Mouse (Mus musculus) erythroblast, embryonic 14.5 days (primary cell): ENCODE results near the gene Ttc7.

ENCODE experiments used
- GATA1 ChIP-seq: IDR thresholded peaks from 2 replicates; pipeline ENCODE4 v1.6.1; 2012; ENCODE audit warnings: low read length, inconsistent platforms, mixed read lengths
- TAL1 ChIP-seq: IDR thresholded peaks from 3 replicates; pipeline ENCODE4 v1.6.1; 2012; ENCODE audit warnings: low read length, inconsistent platforms, mixed read lengths

- TF ChIP-seq GATA1: no peak
- no peak for TF ChIP-seq TAL1
These were observed 108.6 kb downstream of the Ttc7 start for GRCm38 (mm10) chr17:87391242-87391641.
